Mouse (Mus musculus) heart, adult 11 months (tissue): Measurements from ENCODE around the gene Chchd4.

Experiments
- DNase-seq: peaks from one replicate; pipeline ENCODE4 v3.0.0; 2022

The Chchd4 gene

GRCm38 (mm10) chr6:91473805-91474440 is 577 bp upstream of the Chchd4 start:
- no peak for DNase-seq

GRCm38 (mm10) chr6:91472319-91472718 is 1.0 kb downstream of the Chchd4 start:
- peak; percentile 91 for DNase-seq

DNA sequence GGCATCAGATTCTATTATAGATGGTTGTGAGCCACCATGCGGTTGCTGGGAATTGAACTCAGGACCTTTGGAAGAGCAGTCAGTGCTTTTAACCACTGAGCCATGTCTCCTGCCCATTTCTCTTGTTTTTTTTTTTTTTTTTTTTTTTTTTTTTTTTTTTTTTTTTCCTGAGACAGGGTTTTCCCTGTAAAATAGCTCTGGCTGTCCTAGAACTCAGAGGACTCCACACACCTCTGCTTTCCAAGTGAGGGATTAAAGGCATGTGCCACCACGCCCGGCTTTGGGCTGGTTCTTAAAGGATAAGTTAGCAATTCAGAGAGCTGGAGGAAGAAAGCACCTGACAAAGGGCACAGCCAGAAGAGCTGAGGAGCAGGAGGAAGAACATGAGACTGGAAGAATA is 1.9 kb downstream of the Chchd4 start:
- DNase-seq: peak; percentile 81

- DNase-seq: peak; percentile 63
Observed at GRCm38 (mm10) chr6:91470712-91471111, 2.6 kb downstream of the Chchd4 start.

- peak; percentile 92 for DNase-seq
Observed at GRCm38 (mm10) chr6:91467106-91467505, 6.2 kb downstream of the Chchd4 start.

DNA sequence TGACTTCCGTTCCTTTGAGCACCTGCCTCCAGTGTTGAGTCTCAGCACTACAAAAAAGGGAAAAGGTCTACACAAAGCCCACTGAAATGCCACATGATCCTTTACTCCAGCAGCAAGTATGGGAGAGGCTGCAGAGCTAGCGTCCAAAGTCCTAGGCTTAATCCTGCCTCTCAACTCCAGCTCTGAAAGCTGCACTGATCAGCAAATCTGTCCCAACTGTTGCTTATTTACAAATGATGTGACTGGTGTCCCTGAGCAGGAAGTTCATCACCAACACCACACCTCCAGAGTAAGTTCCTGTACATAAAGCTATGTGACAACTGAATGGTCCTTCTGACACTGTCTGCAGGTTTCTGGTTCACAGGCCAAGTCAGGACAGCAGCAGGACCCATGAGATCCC is 7.6 kb downstream of the Chchd4 start:
- DNase-seq: peak; percentile 57

GRCm38 (mm10) chr6:91459471-91459870 is 13.9 kb downstream of the Chchd4 start:
- peak; percentile 51 for DNase-seq

- peak; percentile 64 for DNase-seq
Observed at GRCm38 (mm10) chr6:91454546-91454945, 18.8 kb downstream of the Chchd4 start.

DNA sequence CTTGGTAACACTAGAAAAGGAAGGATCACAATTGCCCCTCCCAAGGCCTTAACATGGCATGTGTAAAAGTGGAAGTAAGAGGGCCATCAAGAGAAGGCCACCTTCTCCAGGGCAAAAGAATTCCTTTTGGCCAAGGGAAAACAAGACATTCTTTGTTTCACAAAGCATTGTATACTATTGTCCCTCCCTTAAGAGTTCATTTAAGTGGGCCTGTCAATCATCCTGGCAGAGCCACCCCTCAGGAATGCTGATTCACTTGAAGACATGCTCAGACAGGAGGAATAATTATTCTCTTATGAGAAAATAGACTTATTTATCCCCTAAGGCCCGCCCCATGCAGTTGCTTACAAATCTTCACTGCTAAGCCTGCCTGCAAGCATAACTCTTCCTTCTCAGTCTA is 21.3 kb downstream of the Chchd4 start:
- peak; percentile 43 for DNase-seq

DNA sequence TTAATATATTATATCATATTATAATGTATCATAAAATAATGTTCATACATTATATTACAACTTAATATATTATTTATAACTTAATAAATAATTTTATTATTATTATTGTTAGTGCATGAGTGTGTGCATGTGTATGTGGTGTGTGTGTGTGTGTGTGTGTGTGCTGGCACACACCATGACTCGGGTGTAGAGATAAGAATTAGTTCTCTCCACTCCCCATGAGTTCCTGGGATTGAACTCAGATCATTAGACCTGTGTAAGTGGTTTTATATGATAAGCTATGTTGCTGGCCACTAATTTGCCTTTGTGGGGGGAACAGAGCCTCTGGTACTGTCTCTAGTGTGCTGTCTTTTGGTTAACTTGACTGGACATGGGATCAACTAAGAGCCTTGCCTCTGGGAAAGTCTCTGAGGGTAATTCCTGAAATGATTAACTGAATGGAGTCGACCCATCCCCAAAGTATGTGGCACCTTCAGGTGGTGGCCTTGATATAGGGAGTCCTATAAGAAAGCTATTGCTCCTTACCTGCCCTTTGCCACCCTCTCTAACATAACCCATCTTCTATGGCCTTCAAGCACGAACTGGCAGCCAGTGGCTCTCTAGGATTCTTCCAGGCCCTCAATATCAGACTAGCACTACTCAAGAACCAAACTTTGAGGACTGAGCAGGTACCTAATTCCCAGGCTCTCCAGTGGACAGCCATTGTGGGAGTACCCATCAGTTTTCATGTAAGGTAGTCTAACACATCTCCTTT is 23.7 kb downstream of the Chchd4 start:
- DNase-seq: peak; percentile 56

DNA sequence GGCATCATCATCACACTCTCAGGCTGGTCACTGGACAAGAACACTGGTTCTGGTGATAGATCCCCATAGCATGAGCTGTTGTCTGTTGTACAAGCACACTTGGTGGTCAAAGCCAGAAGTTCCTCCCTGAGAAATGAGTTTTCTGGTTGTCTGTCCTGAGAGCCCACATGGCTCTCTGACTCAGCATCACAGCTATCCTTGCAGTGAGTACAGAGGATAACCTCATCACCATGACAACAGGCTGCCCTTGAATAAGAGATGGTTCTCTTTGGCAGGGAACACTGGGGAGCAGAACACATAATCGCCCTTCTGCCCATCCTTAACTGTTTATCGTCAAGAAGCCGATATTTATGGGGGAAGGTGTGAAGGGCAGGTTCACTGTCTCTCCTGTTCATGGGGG is 28.0 kb downstream of the Chchd4 start:
- peak; percentile 37 for DNase-seq

GRCm38 (mm10) chr6:91441145-91441662 is 32.1 kb downstream of the Chchd4 start:
- peak; percentile 82 for DNase-seq

DNA sequence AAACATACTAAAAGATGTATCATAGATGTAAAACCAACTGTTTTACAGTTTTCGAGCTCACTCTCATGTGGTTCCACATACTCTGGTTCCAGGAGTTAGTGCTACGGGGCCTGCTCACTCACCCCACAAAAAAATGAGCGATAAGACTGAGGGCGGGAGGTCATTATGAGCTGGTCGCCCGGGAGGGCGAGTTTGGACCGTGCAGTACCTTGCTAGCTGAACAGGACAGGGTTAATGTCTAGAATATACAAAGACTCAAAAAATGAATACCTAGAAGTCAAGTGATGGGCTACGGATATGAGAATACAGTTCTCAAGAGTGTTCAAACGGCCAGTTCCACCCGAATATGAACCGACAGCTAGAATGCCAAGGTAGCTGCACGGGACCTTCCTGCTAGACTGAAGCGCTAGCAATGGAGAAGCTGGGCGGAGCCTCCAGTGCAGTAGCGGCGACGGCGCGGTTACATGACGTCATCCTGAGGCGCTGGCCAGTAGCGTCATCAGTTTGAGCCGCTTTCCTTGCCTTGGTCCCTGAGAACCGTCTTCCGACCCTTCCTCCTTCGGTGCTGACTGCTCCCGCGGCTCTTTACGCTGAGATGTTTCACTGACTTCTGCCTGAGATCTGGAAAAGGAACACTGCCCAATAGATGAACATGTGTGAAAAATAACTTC is 32.7 kb downstream of the Chchd4 start:
- DNase-seq: peak; percentile 99

GRCm38 (mm10) chr6:91424151-91424550 is 49.2 kb downstream of the Chchd4 start:
- peak; percentile 44 for DNase-seq

DNA sequence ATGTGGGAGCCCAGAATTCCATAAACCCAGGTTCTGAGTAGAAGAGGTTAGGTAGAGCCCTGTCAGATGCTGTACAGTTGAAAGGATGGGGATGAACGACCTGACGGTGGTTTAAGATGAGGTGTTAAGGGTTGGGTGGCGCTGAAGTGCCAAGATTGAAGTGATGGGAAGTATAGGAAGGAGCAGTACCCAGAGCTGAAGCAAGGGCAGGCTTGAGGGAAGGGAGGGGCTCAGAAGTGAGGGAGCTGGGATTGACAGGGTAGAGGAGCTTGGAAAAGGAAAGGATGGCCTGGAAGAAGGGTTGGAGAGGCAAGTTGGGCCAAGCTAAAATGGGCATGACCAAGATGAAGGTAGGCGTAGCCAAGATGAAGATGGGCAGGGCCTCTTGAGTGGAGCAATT is 51.7 kb downstream of the Chchd4 start:
- DNase-seq: peak; percentile 67

- DNase-seq: peak; percentile 54
Observed at GRCm38 (mm10) chr6:91417291-91417845, 56.0 kb downstream of the Chchd4 start.

GRCm38 (mm10) chr6:91416146-91416545 is 57.2 kb downstream of the Chchd4 start:
- peak; percentile 61 for DNase-seq

DNA sequence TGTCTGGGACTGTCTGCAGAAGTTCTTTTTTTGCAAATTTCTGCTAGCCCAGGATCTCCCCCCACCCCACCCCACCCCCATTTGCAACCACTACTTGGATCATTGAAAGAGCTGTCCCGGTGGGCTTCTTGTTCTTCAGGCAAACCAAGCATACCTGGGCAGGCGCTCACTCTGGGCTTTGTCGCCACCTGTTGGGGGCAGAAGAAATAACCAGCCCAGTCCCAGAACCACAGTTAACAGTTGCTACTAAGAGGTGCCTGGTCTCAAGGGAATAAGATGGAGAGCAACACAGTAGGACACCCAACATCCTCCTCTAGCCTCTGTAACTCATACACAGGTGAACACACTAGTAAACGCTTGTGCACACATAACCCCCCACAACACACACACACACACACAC is 58.5 kb downstream of the Chchd4 start:
- peak; percentile 66 for DNase-seq
